Mouse (Mus musculus): ENCODE measurements around the gene Me1. TPM values are rescaled to one million over a fixed set of nuclear protein-coding genes. Genes with fewer than 3 reads are reported as not detected.
A peak's percentile ranks its signal among the peaks of the same experiment; 100 is the strongest.

The Me1 gene
- polyA plus RNA-seq, 1 experiment from 2014 or later = 40.8 TPM

DNA sequence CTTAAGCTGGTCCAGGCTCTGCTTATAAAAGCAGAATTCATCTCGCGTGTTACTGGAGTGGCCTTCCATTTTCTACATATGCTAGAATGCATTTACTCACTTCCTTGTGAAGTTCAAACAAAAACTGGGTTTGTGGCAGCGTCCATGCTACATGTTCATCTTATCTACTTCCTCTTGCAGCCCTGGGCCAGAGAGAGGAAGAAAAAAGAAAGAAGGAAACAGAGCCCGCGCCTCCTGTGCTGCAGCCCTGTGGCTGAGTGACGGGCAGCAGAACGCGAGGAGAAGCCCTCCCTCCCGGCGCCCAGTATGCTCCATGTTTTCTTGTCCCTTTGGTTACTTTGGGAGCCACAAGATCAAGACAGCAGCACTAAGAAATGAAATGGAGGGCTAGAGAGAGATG lies 116.1 kb downstream of the Me1 start:
- H3K4me1 ChIP-seq (ENCODE audit: control insufficient read depth, insufficient read depth, low read depth, low read length) = no peaks in the 10 kb centered on the region
- no peak overlapping the region for H3K4me3 ChIP-seq (ENCODE audit: low read length)
- H3K36me3 ChIP-seq (ENCODE audit: control insufficient read depth, insufficient read depth, low read length) = no peaks in the 10 kb centered on the region
- 94% methylated on average over 10 of the region's 10 CpGs for WGBS
- no peak overlapping the region for H3K9ac ChIP-seq (ENCODE audit: low read depth, low read length)
- ATAC-seq = no peak
- H3K27ac ChIP-seq (ENCODE audit: low read depth, low read length) = no peak overlapping the region
- H3K9me3 ChIP-seq (ENCODE audit: control insufficient read depth, low read length) = no peaks in the 10 kb centered on the region
- no peak overlapping the region for H3K4me2 ChIP-seq (ENCODE audit: low read length)
- H3K27me3 ChIP-seq (replicated peaks; ENCODE audit: control insufficient read depth, insufficient read depth, low read length) = no peaks in the 10 kb centered on the region

DNA sequence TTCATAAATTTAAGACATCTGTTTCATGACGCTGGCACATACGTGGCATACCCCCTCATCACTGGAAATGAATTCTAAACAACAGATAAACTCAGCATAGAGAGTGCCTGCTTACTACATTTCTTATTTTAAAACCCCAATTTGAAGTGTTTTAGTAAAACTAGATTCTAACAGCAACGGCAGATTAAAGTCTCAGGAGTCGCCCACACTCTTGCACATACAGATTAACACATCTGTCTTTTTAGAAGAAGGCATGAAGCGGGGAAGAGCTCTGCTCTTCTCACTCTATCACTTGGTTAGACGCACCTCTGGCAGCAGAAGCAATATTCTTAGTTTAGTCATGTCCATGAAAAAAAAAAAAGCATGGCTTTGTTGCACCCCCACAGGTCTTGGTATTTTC lies 120.6 kb downstream of the Me1 start:
- H3K27ac ChIP-seq (ENCODE audit: low read depth, low read length) = no peak overlapping the region
- no peaks in the 10 kb centered on the region for H3K9me3 ChIP-seq (ENCODE audit: control insufficient read depth, low read length)
- no peak overlapping the region for H3K9ac ChIP-seq (ENCODE audit: low read depth, low read length)
- H3K4me2 ChIP-seq (ENCODE audit: low read length) = no peak overlapping the region
- peaks cover 9% of the 10 kb centered on the region for H3K4me1 ChIP-seq (ENCODE audit: control insufficient read depth, insufficient read depth, low read depth, low read length)
- H3K27me3 ChIP-seq (replicated peaks; ENCODE audit: control insufficient read depth, insufficient read depth, low read length) = no peaks in the 10 kb centered on the region
- no peaks in the 10 kb centered on the region for H3K36me3 ChIP-seq (ENCODE audit: control insufficient read depth, insufficient read depth, low read length)
- H3K4me3 ChIP-seq (ENCODE audit: low read length) = no peak overlapping the region
- WGBS = 92% methylated on average over 6 of the region's 6 CpGs
- ATAC-seq = no peak

DNA sequence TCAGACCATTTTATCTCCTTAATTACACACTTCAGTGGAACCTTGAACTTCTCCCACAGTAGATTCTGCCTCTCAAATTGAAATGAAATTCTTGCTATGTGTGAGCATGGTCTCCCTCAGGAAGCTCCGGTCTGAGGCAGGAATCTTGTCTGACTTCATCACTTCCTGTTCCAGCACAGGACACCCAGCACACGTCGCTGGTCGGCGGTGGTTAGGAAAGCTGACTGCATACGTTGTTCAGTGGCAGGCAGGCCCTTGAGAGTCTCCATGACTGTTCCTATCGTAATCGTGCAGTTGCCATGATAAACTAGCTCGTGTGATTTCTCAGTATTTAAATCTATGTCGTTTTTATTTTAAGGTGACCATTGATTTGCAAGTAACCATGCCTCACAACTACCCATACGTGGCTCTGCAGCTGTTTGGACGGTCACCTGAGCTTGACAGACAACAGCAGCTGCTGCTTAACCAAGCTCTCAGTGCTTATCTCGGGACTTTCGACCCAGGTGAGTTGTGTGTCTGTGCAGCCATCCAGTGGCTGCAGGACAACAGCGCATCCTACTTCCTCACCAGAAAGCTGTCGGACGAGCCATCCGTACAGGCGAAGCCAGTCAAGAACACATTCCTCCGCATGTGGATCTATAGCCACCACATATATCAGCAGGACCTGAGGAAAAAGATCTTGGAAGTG lies 122.0 kb downstream of the Me1 start:
- ATAC-seq = no peak
- WGBS = 88% methylated on average over 20 of the region's 20 CpGs
- no peak overlapping the region for H3K4me2 ChIP-seq (ENCODE audit: low read length)

DNA sequence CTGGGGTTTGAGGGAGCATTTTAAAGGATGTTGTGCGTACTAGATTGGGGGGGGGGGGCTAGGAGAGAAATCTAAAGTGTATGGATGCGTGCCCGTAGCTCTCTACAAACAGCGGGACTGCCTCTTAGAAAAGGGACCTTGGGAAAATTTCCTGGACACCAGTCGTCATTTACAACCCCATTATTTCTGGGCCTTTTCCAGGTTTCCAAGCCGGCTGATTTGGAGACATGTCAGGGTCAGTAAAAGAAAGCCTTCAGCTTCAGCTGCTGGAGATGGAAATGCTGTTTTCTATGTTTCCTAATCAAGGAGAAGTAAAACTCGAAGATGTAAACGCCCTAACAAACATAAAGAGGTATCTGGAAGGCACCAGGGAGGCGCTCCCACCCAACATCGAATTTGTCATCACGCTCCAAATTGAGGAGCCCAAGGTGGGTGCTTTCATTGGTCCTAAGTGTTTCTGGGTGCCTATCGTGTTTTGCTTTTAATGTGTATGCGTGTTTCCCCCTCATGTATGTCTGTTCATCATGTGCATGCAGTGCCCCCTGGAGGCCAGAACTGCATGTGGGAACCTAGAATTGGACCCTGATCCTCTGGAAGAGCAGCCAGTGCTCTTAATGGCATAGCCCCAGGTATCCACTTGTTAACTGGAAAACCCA lies 123.0 kb downstream of the Me1 start:
- Histone ChIP-seq H3K9ac (ENCODE audit: low read depth, low read length) (peak overlapping the region; percentile 80), H3K4me1 (ENCODE audit: control insufficient read depth, insufficient read depth, low read depth, low read length) (peaks cover 9% of the 10 kb centered on the region), H3K27me3 (replicated peaks; ENCODE audit: control insufficient read depth, insufficient read depth, low read length) (no peaks in the 10 kb centered on the region), H3K4me2 (ENCODE audit: low read length) (peak overlapping the region; percentile 100), H3K36me3 (ENCODE audit: control insufficient read depth, insufficient read depth, low read length) (no peaks in the 10 kb centered on the region; the same call in 1 of the 2 replicates), H3K4me3 (ENCODE audit: low read length) (peak overlapping the region; percentile 82), H3K27ac (ENCODE audit: low read depth, low read length) (peak overlapping the region; percentile 57; the same call in 1 of the 2 replicates), H3K9me3 (ENCODE audit: control insufficient read depth, low read length) (no peaks in the 10 kb centered on the region)
- WGBS = 6% methylated on average over 13 of the region's 13 CpGs
- ATAC-seq = no peak

More for the DNA sequence above, 122.0 kb downstream of the Me1 start:
- Histone ChIP-seq H3K4me3 (ENCODE audit: low read length) (no peak overlapping the region), H3K9me3 (ENCODE audit: control insufficient read depth, low read length) (no peaks in the 10 kb centered on the region), H3K36me3 (ENCODE audit: control insufficient read depth, insufficient read depth, low read length) (no peaks in the 10 kb centered on the region; the same call in 1 of the 2 replicates), H3K27ac (ENCODE audit: low read depth, low read length) (no peak overlapping the region), H3K4me1 (ENCODE audit: control insufficient read depth, insufficient read depth, low read depth, low read length) (peaks cover 9% of the 10 kb centered on the region), H3K27me3 (replicated peaks; ENCODE audit: control insufficient read depth, insufficient read depth, low read length) (no peaks in the 10 kb centered on the region), H3K9ac (ENCODE audit: low read depth, low read length) (no peak overlapping the region)

DNA sequence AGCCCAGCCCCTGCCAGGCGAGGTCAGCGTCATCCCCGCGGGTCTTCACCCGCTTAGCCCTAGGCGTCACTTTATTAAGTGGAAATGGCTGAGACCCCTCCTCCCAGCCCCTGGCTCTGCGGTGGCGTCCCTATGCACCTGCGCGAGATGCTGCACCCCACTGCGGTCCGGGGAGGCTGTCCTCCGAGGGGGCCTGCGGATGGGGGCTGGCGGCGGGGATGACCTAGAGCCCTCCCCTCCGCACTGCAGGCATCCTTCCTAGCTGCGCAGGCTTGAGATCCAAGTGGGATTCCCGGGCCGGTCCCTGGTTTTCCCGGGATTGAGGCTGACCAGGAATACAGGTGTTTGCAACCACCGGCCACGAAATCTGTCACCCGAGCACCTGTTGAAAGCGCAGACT lies 123.6 kb downstream of the Me1 start:
- Histone ChIP-seq H3K4me1 (ENCODE audit: control insufficient read depth, insufficient read depth, low read depth, low read length) (peaks cover 9% of the 10 kb centered on the region), H3K27ac (ENCODE audit: low read depth, low read length) (peak overlapping the region; percentile 57; the same call in 1 of the 2 replicates), H3K4me3 (ENCODE audit: low read length) (peak overlapping the region; percentile 82), H3K4me2 (ENCODE audit: low read length) (peak overlapping the region; percentile 100), H3K36me3 (ENCODE audit: control insufficient read depth, insufficient read depth, low read length) (no peaks in the 10 kb centered on the region; the same call in 1 of the 2 replicates), H3K9me3 (ENCODE audit: control insufficient read depth, low read length) (no peaks in the 10 kb centered on the region), H3K9ac (ENCODE audit: low read depth, low read length) (peak overlapping the region; percentile 80), H3K27me3 (replicated peaks; ENCODE audit: control insufficient read depth, insufficient read depth, low read length) (no peaks in the 10 kb centered on the region)
- no peak; the same call in 1 of the 2 replicates for ATAC-seq
- WGBS = under 1% methylated on average over 25 of the region's 25 CpGs

DNA sequence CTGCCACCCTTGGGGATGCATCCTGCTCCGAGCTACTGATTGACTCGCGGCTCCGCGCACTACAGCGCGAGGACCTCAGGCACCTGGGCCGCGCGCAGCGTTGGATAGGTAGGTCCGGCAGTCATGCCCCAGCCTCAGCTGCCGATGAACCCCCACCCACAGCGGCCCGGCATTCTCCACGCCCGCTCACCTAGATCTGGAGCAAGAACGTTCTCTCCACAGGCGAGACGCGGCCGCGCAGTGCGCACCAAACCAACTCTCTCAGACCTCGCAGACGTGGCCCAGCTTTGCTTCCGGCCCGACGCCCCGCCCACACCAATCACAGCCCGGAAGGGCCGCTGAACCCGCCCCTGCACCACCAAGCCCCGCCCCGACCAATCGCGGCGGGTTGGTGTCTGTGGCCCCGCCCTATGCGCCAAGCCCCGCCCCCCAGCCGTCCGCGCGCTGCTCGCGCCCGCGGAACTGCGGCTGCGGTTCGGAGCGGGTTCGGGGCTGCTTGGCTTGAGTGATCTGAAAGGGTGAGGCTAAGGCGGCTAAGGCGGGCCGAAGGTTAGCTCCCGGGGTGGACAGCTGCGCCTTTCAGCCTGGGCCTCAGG lies 124.1 kb downstream of the Me1 start, which contains the start of the genes Pgm3 and Rwdd2a:
TSS of gene Pgm3 (minus strand) at position 303 of the 596 bp plus-strand sequence.
TSS of gene Rwdd2a (plus strand) at position 452 of the 596 bp plus-strand sequence.
- under 1% methylated on average over 50 of the region's 59 CpGs for WGBS
- Histone ChIP-seq H3K4me1 (ENCODE audit: control insufficient read depth, insufficient read depth, low read depth, low read length) (peaks cover 9% of the 10 kb centered on the region), H3K27me3 (replicated peaks; ENCODE audit: control insufficient read depth, insufficient read depth, low read length) (no peaks in the 10 kb centered on the region), H3K27ac (ENCODE audit: low read depth, low read length) (peak within 1 kb of the TSS; percentile 77), H3K9me3 (ENCODE audit: control insufficient read depth, low read length) (no peaks in the 10 kb centered on the region), H3K4me2 (ENCODE audit: low read length) (peak within 1 kb of the TSS; percentile 100), H3K9ac (ENCODE audit: low read depth, low read length) (peak within 1 kb of the TSS; percentile 80), H3K4me3 (ENCODE audit: low read length) (peak within 1 kb of the TSS; percentile 82), H3K36me3 (ENCODE audit: control insufficient read depth, insufficient read depth, low read length) (no peaks in the 10 kb centered on the region; the same call in 1 of the 2 replicates)
- peak; percentile 99 for ATAC-seq

DNA sequence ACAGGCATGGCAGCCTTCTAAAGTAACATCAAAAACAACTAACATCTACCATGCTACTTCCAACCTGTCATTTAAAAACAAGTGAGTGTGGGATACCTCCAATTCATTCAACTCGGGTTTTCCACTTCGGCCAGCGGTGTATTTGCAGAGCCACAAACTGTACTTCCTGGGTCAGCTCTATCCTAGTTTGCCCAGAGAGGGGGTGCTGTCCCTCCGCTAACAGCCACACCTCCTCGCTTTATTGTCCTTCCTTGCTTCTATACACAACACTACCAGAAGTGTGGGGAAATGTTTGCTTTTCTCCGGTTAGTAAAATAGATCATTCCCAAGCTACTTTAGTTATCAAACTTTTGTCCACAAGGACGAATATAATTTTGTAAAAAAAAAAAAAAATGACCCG lies 124.8 kb downstream of the Me1 start:
- peak overlapping the region; percentile 82 for H3K4me3 ChIP-seq (ENCODE audit: low read length)
- WGBS = 17% methylated on average over 8 of the region's 8 CpGs
- H3K27ac ChIP-seq (ENCODE audit: low read depth, low read length) = no peak overlapping the region
- ATAC-seq = no peak
- no peaks in the 10 kb centered on the region for H3K27me3 ChIP-seq (replicated peaks; ENCODE audit: control insufficient read depth, insufficient read depth, low read length)
- H3K9me3 ChIP-seq (ENCODE audit: control insufficient read depth, low read length) = no peaks in the 10 kb centered on the region
- H3K9ac ChIP-seq (ENCODE audit: low read depth, low read length) = peak overlapping the region; percentile 80
- H3K4me2 ChIP-seq (ENCODE audit: low read length) = peak overlapping the region; percentile 62
- peaks cover 9% of the 10 kb centered on the region for H3K4me1 ChIP-seq (ENCODE audit: control insufficient read depth, insufficient read depth, low read depth, low read length)
- H3K36me3 ChIP-seq (ENCODE audit: control insufficient read depth, insufficient read depth, low read length) = no peaks in the 10 kb centered on the region; the same call in 1 of the 2 replicates

DNA sequence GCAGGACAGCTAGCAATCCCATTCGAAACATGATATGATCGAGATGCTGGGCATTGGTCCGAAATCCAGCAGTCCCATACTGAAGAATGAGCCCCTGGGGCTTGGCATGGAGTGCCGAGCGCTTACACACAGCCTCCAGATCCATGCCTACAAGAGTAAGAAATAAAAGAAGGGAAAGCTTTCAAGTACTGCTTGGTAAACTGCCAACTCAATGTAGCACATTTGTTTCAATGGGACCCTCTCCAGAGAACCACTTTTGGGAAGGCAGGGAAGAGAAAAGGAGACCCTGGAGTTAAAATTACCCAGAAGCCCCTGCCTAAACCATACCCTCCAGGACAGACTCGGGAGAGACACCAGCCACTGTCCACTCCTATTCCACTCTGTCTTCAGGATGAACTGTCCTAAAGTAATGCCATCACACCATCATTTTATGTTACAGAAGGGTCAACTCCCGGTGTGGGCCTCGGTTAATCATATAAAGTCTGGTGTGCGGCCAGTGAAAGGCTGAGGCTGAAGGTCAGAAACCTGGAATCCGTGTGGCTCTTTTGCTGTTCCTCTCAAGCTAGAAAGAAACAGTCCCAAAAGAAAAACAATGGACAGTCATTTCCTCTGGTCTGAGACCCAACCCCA lies 125.4 kb downstream of the Me1 start:
- no peak for ATAC-seq
- Histone ChIP-seq H3K36me3 (ENCODE audit: control insufficient read depth, insufficient read depth, low read length) (no peaks in the 10 kb centered on the region; the same call in none of the 2 replicates), H3K9ac (ENCODE audit: low read depth, low read length) (no peak overlapping the region; the same call in 1 of the 2 replicates), H3K4me1 (ENCODE audit: control insufficient read depth, insufficient read depth, low read depth, low read length) (peaks cover 9% of the 10 kb centered on the region), H3K9me3 (ENCODE audit: control insufficient read depth, low read length) (no peaks in the 10 kb centered on the region), H3K4me3 (ENCODE audit: low read length) (peak overlapping the region; percentile 82), H3K27me3 (replicated peaks; ENCODE audit: control insufficient read depth, insufficient read depth, low read length) (no peaks in the 10 kb centered on the region), H3K4me2 (ENCODE audit: low read length) (peak overlapping the region; percentile 62), H3K27ac (ENCODE audit: low read depth, low read length) (no peak overlapping the region)
- 77% methylated on average over 10 of the region's 10 CpGs for WGBS
